Mouse (Mus musculus) fat pad, adult 2 months (tissue): Measurements from ENCODE around the gene Plcb1.
A peak's percentile ranks its signal among the peaks of the same experiment; 100 is the strongest.

Source experiments
- DNase-seq: peaks from one replicate; pipeline ENCODE4 v3.0.0-alpha.2; 2011; ENCODE audit warnings: low read depth, low spot score; ENCODE audit errors: extremely low read depth

Gene Plcb1

GRCm38 (mm10) chr2:135396375-135396774 lies 610.5 kb downstream of the Plcb1 start:
- DNase-seq: no peak

DNA sequence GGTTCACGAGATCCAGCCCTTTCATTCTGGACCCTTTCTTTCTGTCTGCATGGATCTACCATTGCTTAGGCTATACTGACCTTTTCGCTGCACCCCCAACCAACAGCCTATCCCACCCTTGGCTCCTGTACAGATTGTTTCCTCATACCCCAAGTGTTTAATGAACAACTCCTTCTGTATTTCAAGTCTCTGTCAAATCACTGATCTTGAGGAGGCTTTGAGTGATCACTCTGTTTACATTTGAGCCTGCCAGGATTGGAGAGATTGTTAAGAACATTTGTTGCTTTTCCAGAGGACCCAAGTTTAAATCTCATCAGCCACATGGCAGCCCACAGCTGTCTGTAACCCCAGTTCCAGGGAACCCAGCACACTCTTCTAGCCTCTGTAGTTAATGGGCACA lies 612.1 kb downstream of the Plcb1 start:
- no peak for DNase-seq

DNA sequence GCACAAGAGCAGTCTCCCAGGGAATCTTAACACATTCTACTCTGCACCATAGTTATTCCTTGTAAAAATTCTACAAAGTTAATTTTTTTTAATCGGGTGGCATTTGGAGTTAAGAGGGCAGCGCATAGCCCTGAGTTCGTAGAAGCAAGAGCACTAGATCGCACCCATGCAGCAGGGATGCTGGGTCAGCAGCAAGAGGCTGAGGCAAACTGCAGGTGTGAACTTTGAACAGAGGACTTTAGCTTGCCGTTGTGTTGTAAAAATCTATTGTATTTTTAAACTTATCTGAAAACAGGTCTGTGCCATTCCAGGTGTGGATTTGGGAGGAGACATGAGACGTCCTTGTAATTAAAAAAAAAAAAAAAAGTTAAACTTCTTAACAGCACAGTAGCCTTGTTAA lies 613.9 kb downstream of the Plcb1 start:
- DNase-seq: no peak

GRCm38 (mm10) chr2:135402916-135403315 lies 617.0 kb downstream of the Plcb1 start:
- no peak for DNase-seq

GRCm38 (mm10) chr2:135403344-135403743 lies 617.5 kb downstream of the Plcb1 start:
- no peak for DNase-seq

GRCm38 (mm10) chr2:135404095-135404494 lies 618.2 kb downstream of the Plcb1 start:
- no peak for DNase-seq

DNA sequence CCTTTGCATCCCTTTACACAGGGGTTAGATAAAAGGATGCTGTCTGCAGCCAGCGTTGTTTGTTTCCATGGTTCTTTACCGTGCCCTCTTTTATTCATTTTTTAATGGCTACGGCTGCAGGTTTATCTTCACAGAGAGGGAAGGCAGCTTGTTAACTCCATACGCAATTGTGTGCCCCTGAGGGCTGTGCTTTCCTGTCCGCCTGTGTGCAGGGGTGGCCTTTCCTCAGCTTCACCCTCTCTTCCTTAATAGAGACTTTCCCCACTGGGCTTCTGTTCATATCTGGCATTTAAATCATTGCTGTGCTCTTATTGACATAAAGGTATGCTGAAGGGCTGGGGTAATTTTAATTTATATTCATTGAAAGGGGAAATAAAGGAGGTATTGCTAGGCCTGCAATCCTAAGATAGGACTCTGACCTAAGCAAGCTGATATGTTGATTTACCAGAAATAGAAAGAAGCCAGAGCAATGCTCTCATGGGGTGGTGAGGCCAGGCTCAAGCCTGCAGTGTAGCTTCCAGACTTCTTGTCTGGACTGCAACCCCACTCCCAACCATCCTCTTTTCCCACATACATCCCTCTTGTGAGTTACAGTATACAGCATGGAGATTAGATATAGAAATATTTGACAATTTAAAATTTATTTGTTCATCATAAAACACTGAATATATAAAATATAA lies 623.7 kb downstream of the Plcb1 start:
- no peak for DNase-seq

DNA sequence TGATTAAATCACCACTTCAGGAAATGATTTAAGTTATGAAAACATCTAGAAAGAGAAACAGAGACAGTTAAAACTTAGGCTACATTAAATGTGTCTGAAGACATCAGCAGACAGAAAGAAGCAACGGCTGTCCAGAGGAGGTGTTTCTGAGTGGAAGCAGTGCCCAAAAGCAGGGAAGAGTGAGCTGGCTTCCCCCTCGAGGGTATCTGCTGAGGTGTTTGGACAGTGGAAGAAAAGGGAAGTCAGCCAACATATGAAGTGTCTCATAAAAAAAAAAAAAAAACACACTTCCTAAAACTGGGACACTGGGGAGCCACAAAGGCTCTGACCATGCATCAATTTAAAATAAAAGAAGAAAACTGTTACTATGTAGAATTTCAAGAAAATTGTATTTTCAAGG lies 625.8 kb downstream of the Plcb1 start:
- no peak for DNase-seq

DNA sequence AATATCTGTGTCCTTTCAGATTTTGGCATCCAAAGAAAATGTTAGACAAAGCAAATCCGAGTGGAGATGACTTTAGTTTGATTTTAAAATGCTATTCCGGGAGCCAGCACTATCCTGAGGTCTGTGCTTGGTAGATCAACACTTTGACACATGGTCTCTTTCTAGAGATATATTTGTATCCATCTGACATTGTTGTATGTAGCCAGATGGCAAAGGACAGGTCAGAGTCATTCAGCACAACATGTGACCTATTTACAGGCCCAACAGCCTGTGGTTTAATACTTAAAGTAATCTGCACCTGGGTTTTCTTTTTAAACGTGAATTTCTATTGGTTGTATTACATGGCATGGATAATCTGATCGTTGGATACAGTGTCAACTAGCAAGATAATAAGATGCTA lies 629.3 kb downstream of the Plcb1 start:
- DNase-seq: no peak

- DNase-seq: no peak
Observed at GRCm38 (mm10) chr2:135419301-135419700, 633.4 kb downstream of the Plcb1 start.

- DNase-seq: no peak
Observed at GRCm38 (mm10) chr2:135434947-135435515, 649.2 kb downstream of the Plcb1 start.

- no peak for DNase-seq
Observed at GRCm38 (mm10) chr2:135439034-135439433, 653.2 kb downstream of the Plcb1 start.

- DNase-seq: no peak
Observed at GRCm38 (mm10) chr2:135439546-135440517, 654.0 kb downstream of the Plcb1 start.

- DNase-seq: peak; percentile 21
Observed at GRCm38 (mm10) chr2:135453581-135453980, 667.7 kb downstream of the Plcb1 start.

DNA sequence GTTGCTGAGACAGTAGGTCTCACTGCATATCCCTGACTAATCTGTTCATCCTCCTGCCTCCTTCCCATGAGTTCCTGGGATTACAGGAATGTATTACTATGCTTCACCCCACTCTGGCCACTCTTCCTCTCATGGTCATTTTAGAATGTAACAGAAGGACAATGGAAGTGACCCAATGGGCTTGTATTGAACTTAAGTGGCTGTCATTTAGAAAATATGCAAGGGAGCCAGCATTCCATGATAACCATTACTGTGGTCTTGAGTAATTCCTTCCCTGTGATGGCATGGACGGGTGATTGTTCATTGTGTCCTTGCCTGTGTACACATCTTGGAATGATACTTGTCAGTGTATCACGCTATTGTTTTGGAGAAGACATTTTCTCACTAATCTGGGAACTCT lies 668.1 kb downstream of the Plcb1 start:
- DNase-seq: no peak

DNA sequence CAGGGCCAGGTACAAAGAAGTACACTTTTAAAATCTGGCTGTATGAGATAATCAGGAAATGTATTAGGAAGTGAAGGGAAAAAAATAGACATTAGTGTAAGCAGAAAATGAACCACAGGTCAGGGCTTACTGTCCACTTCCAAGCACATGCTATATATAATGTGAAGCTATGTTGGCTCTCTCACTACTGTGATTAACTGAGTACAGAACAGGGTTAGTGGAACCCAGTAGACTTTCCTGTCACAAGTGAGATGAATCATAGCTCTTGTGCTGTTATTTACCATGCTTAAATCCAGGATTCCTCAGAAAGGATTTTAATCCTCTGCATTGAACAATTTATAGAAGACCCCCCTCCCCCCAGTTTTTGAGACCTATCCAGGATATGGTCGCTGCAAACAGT lies 668.6 kb downstream of the Plcb1 start:
- no peak for DNase-seq

DNA sequence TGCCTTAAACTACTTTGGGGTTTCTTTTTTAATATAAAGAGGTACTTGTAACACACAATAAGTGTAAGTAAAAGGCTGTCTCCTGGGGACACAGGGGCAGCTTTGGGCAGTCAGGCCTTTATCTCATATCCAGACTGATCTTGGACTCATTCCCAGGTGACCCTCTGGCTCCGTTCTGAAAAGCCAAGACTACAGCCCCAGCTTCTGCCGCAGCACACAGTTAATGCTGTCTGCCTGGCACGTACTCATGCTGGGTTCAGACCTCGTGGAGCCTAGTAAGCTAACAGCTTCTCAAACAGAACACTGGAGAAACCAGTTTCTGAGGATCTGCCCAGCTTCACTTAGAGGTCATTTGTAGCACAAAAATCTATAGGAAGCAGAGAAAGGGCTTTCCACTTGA lies 682.0 kb downstream of the Plcb1 start:
- no peak for DNase-seq

DNA sequence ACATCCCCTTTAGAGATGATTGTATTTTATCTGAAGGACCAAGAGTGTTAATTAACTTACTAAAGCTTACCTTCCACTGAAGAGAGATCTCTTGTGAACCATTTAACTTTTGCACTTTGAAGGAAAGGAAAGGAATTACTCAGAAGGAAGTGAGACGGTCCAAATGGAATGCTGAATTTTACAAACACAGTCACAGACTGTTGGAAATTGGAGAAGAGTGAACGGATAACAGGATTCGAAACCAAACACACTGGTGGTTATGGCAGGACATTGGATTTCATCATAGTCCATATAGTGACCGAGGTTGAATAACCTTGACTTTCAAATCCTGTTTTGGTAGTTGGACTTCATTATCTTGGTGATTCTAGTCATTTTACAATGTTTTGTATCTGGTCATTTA lies 688.2 kb downstream of the Plcb1 start:
- DNase-seq: no peak

DNA sequence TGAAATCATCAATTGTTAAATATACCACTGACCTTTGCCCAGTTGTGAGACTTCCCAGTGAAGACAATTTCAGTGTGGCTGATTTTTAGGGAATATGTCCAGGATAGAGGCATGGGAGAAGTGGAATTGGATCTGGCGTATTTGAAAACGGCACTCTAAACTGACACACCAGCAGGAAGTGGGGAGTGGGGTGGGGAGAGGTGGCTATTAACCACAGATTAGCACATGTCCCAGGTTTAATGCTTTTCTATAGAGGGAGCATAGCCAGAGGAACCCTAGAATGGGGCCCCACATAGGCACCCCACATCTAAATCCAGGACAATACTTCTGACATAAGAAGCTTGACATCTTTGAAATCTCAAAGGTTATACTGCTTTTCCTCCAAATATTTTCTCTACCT lies 699.4 kb downstream of the Plcb1 start:
- no peak for DNase-seq

- no peak for DNase-seq
Observed at GRCm38 (mm10) chr2:135488277-135488676, 702.4 kb downstream of the Plcb1 start.

- DNase-seq: no peak
Observed at GRCm38 (mm10) chr2:135489127-135489526, 703.3 kb downstream of the Plcb1 start.

GRCm38 (mm10) chr2:135492777-135493176 lies 706.9 kb downstream of the Plcb1 start:
- no peak for DNase-seq
